In genomic region chr5:115341314-115342165, GRCm38 (mm10) we compare ENCODE assay signal across 8 mouse cellular contexts. TPM values are rescaled to one million over a fixed set of nuclear protein-coding genes. Genes with fewer than 3 reads are reported as not detected.
A peak's percentile ranks its signal among the peaks of the same experiment; 100 is the strongest.
DNase-seq lines count a peak whose midpoint lies in the region; ATAC-seq and TF ChIP-seq lines count a peak whose summit lies in the region.

No protein-coding gene starts in this region.

- no peaks in the 10 kb centered on the region for H3K9me3 ChIP-seq in kidney, postnatal 0 days (replicated peaks; ENCODE audit: low read length)
- no peaks in the 10 kb centered on the region for H3K9me3 ChIP-seq in embryonic facial prominence, embryonic 10.5 days
- H3K9me3 ChIP-seq in intestine, embryonic 14.5 days (ENCODE audit: control insufficient read depth, low read length), result no peaks in the 10 kb centered on the region

- WGBS in kidney, postnatal 0 days, result 9% methylated on average over 36 of the region's 36 CpGs
- 13% methylated on average over 36 of the region's 36 CpGs for WGBS in embryonic facial prominence, embryonic 10.5 days
- 11% methylated on average over 36 of the region's 36 CpGs for WGBS in intestine, embryonic 14.5 days

- H3K9ac ChIP-seq in kidney, postnatal 0 days (ENCODE audit: low read depth, low read length), result peak overlapping the region; percentile 85
- peak overlapping the region; percentile 82 for H3K9ac ChIP-seq in intestine, embryonic 14.5 days (ENCODE audit: low read length)

- H3K4me3 ChIP-seq in kidney, postnatal 0 days (replicated peaks; ENCODE audit: low read depth, low read length), result peak overlapping the region; percentile 83
- peak overlapping the region; percentile 87 for H3K4me3 ChIP-seq in embryonic facial prominence, embryonic 10.5 days
- peak overlapping the region; percentile 96 for H3K4me3 ChIP-seq in intestine, embryonic 14.5 days (ENCODE audit: low read depth, low read length)
- H3K4me3 ChIP-seq in myocyte, result peak overlapping the region; percentile 91

- peak; percentile 62 for ATAC-seq in kidney, postnatal 0 days (replicated peaks; ENCODE audit: low FRiP score, low read depth)
- ATAC-seq in intestine, embryonic 14.5 days (replicated peaks; ENCODE audit: low FRiP score, low TSS enrichment, low read depth), result no peak; the same call in 1 of the 2 replicates

- peak overlapping the region; percentile 61 for H3K4me2 ChIP-seq in kidney, postnatal 0 days (ENCODE audit: low read length)
- H3K4me2 ChIP-seq in intestine, embryonic 14.5 days (ENCODE audit: low read length), result peak overlapping the region; percentile 56
- peak overlapping the region; percentile 84 for H3K4me2 ChIP-seq in myocyte (ENCODE audit: low read depth)

- peaks cover 35% of the 10 kb centered on the region for H3K79me2 ChIP-seq in myocyte (ENCODE audit: control insufficient read depth, insufficient read depth)

- peaks cover 28% of the 10 kb centered on the region; the same call in 1 of the 2 replicates for H3K36me3 ChIP-seq in kidney, postnatal 0 days (ENCODE audit: insufficient read depth, low read length)
- peaks cover 64% of the 10 kb centered on the region for H3K36me3 ChIP-seq in embryonic facial prominence, embryonic 10.5 days (replicated peaks)
- peaks cover 46% of the 10 kb centered on the region for H3K36me3 ChIP-seq in intestine, embryonic 14.5 days (ENCODE audit: control insufficient read depth, insufficient read depth, low read length)
- H3K36me3 ChIP-seq in myocyte (ENCODE audit: control insufficient read depth, insufficient read depth), result peaks cover 18% of the 10 kb centered on the region

- H3K27me3 ChIP-seq in kidney, postnatal 0 days (ENCODE audit: insufficient read depth, low read length), result no peaks in the 10 kb centered on the region
- no peaks in the 10 kb centered on the region for H3K27me3 ChIP-seq in embryonic facial prominence, embryonic 10.5 days (replicated peaks; ENCODE audit: low read depth, poor library complexity, severe bottlenecking)
- H3K27me3 ChIP-seq in intestine, embryonic 14.5 days (replicated peaks; ENCODE audit: control insufficient read depth, insufficient read depth, low read length), result no peaks in the 10 kb centered on the region
- no peaks in the 10 kb centered on the region for H3K27me3 ChIP-seq in myocyte (ENCODE audit: control insufficient read depth, insufficient read depth, insufficient read length)

- no peak for TF ChIP-seq CTCF in kidney, postnatal 0 days (IDR thresholded peaks at IDR 0.05; ENCODE audit: low read depth)

- 0 out of 2 replicates have a peak overlapping the region, but pooled peaks have one; percentile 54 for H3K27ac ChIP-seq in kidney, postnatal 0 days
- peak overlapping the region; percentile 92 for H3K27ac ChIP-seq in embryonic facial prominence, embryonic 10.5 days (replicated peaks)
- H3K27ac ChIP-seq in intestine, embryonic 14.5 days (ENCODE audit: low read depth), result 0 out of 2 replicates have a peak overlapping the region, but pooled peaks have one; percentile 74

- no peak for TF ChIP-seq POLR2A in myocyte (IDR thresholded peaks at IDR 0.05; ENCODE audit: insufficient read length, low read depth)

- DNase-seq in kidney, postnatal 0 days (ENCODE audit: low spot score), result no peak
- no peak for DNase-seq in kidney, postnatal 10 days
- no peak for DNase-seq in embryonic facial prominence, embryonic 10.5 days (ENCODE audit: low spot score)
- no peak for DNase-seq in intestine, embryonic 14.5 days (ENCODE audit: low spot score)
- DNase-seq in layer of hippocampus, postnatal 36 days, result no peak
- no peak for DNase-seq in embryo, embryonic 11 days
- no peak for DNase-seq in cerebellum, adult 8-10 months

- peaks cover 15% of the 10 kb centered on the region; the same call in 1 of the 2 replicates for H3K4me1 ChIP-seq in kidney, postnatal 0 days (replicated peaks; ENCODE audit: insufficient read depth, low read length)
- peaks cover 28% of the 10 kb centered on the region for H3K4me1 ChIP-seq in embryonic facial prominence, embryonic 10.5 days
- H3K4me1 ChIP-seq in intestine, embryonic 14.5 days (replicated peaks; ENCODE audit: control insufficient read depth, insufficient read depth, low read length), result peaks cover 18% of the 10 kb centered on the region

- H3ac ChIP-seq in myocyte (ENCODE audit: control insufficient read depth, insufficient read length), result peak overlapping the region; percentile 99

TF ChIP-seq in myocyte, 11 proteins besides CTCF, POLR2A, EP300 and RAD21:
- no peak for TF ChIP-seq USF1 (IDR thresholded peaks at IDR 0.05; ENCODE audit: low read depth)
- no peak for TF ChIP-seq TCF12 (IDR thresholded peaks at IDR 0.05; ENCODE audit: insufficient read depth, poor library complexity, severe bottlenecking)

RNA-seq across cellular contexts. Expression of gene Triap1, which starts 0.5 kb away (rescaled TPM):
- 58.7 and 59.0 TPM in 2 replicates for polyA plus RNA-seq in kidney, postnatal 0 days (2015; fragmentation: Nextera tagmentation; extraction: Ambion mirVana)
- polyA plus RNA-seq in embryonic facial prominence, embryonic 10.5 days (2016; fragmentation: Nextera tagmentation; extraction: Ambion mirVana), result 54.2 and 55.7 TPM in 2 replicates
- 59.8 and 65.9 TPM in 2 replicates for polyA plus RNA-seq in intestine, embryonic 14.5 days (2014; fragmentation: Nextera tagmentation; extraction: Ambion mirVana)
- 35.2 TPM for polyA plus RNA-seq in myocyte (2012; fragmentation: generic; extraction: Trizol)
- total RNA-seq in layer of hippocampus, postnatal 36 days (2021), result 10 to 100 TPM; 24.8 to 29.2 TPM

RNA-seq across cellular contexts. Expression of gene Gatc, which starts 0.6 kb away (rescaled TPM):
- polyA plus RNA-seq in kidney, postnatal 0 days (2015; fragmentation: Nextera tagmentation; extraction: Ambion mirVana), result 19.8 and 20.8 TPM in 2 replicates
- polyA plus RNA-seq in embryonic facial prominence, embryonic 10.5 days (2016; fragmentation: Nextera tagmentation; extraction: Ambion mirVana), result 34.8 and 38.0 TPM in 2 replicates
- 33.7 and 40.2 TPM in 2 replicates for polyA plus RNA-seq in intestine, embryonic 14.5 days (2014; fragmentation: Nextera tagmentation; extraction: Ambion mirVana)
- 8.1 TPM for polyA plus RNA-seq in myocyte (2012; fragmentation: generic; extraction: Trizol)
- total RNA-seq in layer of hippocampus, postnatal 36 days (2021), result 10 to 100 TPM; 20.9 to 22.0 TPM

RNA-seq across cellular contexts. Expression of gene Cox6a1, which starts 7.2 kb away (rescaled TPM):
- polyA plus RNA-seq in kidney, postnatal 0 days (2015; fragmentation: Nextera tagmentation; extraction: Ambion mirVana), result 1,591 and 1,635 TPM in 2 replicates
- 716 and 739 TPM in 2 replicates for polyA plus RNA-seq in embryonic facial prominence, embryonic 10.5 days (2016; fragmentation: Nextera tagmentation; extraction: Ambion mirVana)
- 1,031 and 1,178 TPM in 2 replicates for polyA plus RNA-seq in intestine, embryonic 14.5 days (2014; fragmentation: Nextera tagmentation; extraction: Ambion mirVana)
- 2,023 TPM for polyA plus RNA-seq in myocyte (2012; fragmentation: generic; extraction: Trizol)
- 100 to 1,000 TPM; 708 to 783 TPM for total RNA-seq in layer of hippocampus, postnatal 36 days (2021)

RNA-seq across cellular contexts. Expression of gene Srsf9, which starts 14.6 kb away (rescaled TPM):
- polyA plus RNA-seq in kidney, postnatal 0 days (2015; fragmentation: Nextera tagmentation; extraction: Ambion mirVana), result 234 and 251 TPM in 2 replicates
- 391 and 411 TPM in 2 replicates for polyA plus RNA-seq in embryonic facial prominence, embryonic 10.5 days (2016; fragmentation: Nextera tagmentation; extraction: Ambion mirVana)
- polyA plus RNA-seq in intestine, embryonic 14.5 days (2014; fragmentation: Nextera tagmentation; extraction: Ambion mirVana), result 226 and 231 TPM in 2 replicates
- 52.0 TPM for polyA plus RNA-seq in myocyte (2012; fragmentation: generic; extraction: Trizol)
- total RNA-seq in layer of hippocampus, postnatal 36 days (2021), result 10 to 100 TPM; 85.8 to 88.9 TPM

RNA-seq across cellular contexts. Expression of gene Dynll1, which starts 40.7 kb away (rescaled TPM):
- 1,395 and 1,475 TPM in 2 replicates for polyA plus RNA-seq in kidney, postnatal 0 days (2015; fragmentation: Nextera tagmentation; extraction: Ambion mirVana)
- polyA plus RNA-seq in embryonic facial prominence, embryonic 10.5 days (2016; fragmentation: Nextera tagmentation; extraction: Ambion mirVana), result 1,787 and 1,839 TPM in 2 replicates
- 1,564 and 1,605 TPM in 2 replicates for polyA plus RNA-seq in intestine, embryonic 14.5 days (2014; fragmentation: Nextera tagmentation; extraction: Ambion mirVana)
- 585 TPM for polyA plus RNA-seq in myocyte (2012; fragmentation: generic; extraction: Trizol)
- 100 to 1,000 TPM; 813 to 849 TPM for total RNA-seq in layer of hippocampus, postnatal 36 days (2021)
